Mouse (Mus musculus) megakaryocyte, embryonic 14.5 days (primary cell): ENCODE measurements around the gene Lbr. TPM values are rescaled to one million over a fixed set of nuclear protein-coding genes. Genes with fewer than 3 reads are reported as not detected.

ENCODE experiments used
- H3K27me3 ChIP-seq: replicated peaks from 2 replicates; pipeline ENCODE3; 2012; ENCODE audit warnings: inconsistent platforms
- H3K36me3 ChIP-seq: replicated peaks from 2 replicates; pipeline ENCODE3; 2012; ENCODE audit warnings: low read length, inconsistent platforms, mixed read lengths
- H3K4me1 ChIP-seq: 2 replicates; pipeline ENCODE4 v1.6.1; 2012; ENCODE audit warnings: inconsistent platforms
- H3K4me3 ChIP-seq: replicated peaks from 2 replicates; pipeline ENCODE3; 2012; ENCODE audit warnings: moderate library complexity, mild to moderate bottlenecking, inconsistent platforms
- H3K9me3 ChIP-seq: 2 replicates; pipeline ENCODE4 v1.6.1; 2012; ENCODE audit warnings: inconsistent platforms
- FLI1 ChIP-seq: IDR thresholded peaks from 2 replicates; pipeline ENCODE4 v1.6.1; 2012; ENCODE audit warnings: low read length, inconsistent platforms, mixed read lengths
- GATA1 ChIP-seq: IDR thresholded peaks from 3 replicates; pipeline ENCODE4 v1.6.1; 2012; ENCODE audit warnings: mixed read lengths, low read length, inconsistent platforms, borderline replicate concordance
- polyA plus RNA-seq: library from polyadenylated mRNA; stranded (reverse); fragments of >175 nt; gene quantifications from 2 replicates; pipeline ENCODE4 v1.2.3, GENCODE M21; 2012; ENCODE audit warnings: low replicate concordance; ENCODE audit not compliant: insufficient read depth

The Lbr gene
- polyA plus RNA-seq, 1 experiment, result 24.2 TPM

- TF ChIP-seq GATA1 (no peak), FLI1 (no peak)
- H3K4me1 ChIP-seq, result peaks cover 23% of the 10 kb centered on the region
These were observed 10.4 kb upstream of the Lbr start for GRCm38 (mm10) chr1:181853081-181853736.

GRCm38 (mm10) chr1:181852466-181852865, 9.6 kb upstream of the Lbr start:
- H3K4me3 ChIP-seq, result peak overlapping the region; percentile 92
- TF ChIP-seq FLI1 (no peak), GATA1 (no peak)
- H3K4me1 ChIP-seq, result peaks cover 23% of the 10 kb centered on the region
- H3K9me3 ChIP-seq, result no peaks in the 10 kb centered on the region
- no peaks in the 10 kb centered on the region for H3K36me3 ChIP-seq
- no peaks in the 10 kb centered on the region for H3K27me3 ChIP-seq

More at GRCm38 (mm10) chr1:181853081-181853736, 10.4 kb upstream of the Lbr start:
- Histone ChIP-seq H3K27me3 (no peaks in the 10 kb centered on the region), H3K9me3 (no peaks in the 10 kb centered on the region), H3K36me3 (no peaks in the 10 kb centered on the region), H3K4me3 (peak overlapping the region; percentile 92)

GRCm38 (mm10) chr1:181851521-181852310, 8.9 kb upstream of the Lbr start:
- H3K36me3 ChIP-seq, result no peaks in the 10 kb centered on the region
- peak overlapping the region; percentile 24 for H3K4me3 ChIP-seq
- TF ChIP-seq GATA1 (no peak), FLI1 (no peak)
- no peaks in the 10 kb centered on the region for H3K27me3 ChIP-seq
- peaks cover 23% of the 10 kb centered on the region for H3K4me1 ChIP-seq
- no peaks in the 10 kb centered on the region for H3K9me3 ChIP-seq

GRCm38 (mm10) chr1:181850441-181850840, 7.6 kb upstream of the Lbr start:
- Histone ChIP-seq H3K9me3 (no peaks in the 10 kb centered on the region), H3K36me3 (no peaks in the 10 kb centered on the region), H3K4me3 (no peak overlapping the region), H3K27me3 (no peaks in the 10 kb centered on the region), H3K4me1 (peaks cover 29% of the 10 kb centered on the region)
- no peak for TF ChIP-seq FLI1
- no peak for TF ChIP-seq GATA1

GRCm38 (mm10) chr1:181848210-181848609, 5.4 kb upstream of the Lbr start:
- TF ChIP-seq GATA1 (no peak), FLI1 (no peak)
- H3K36me3 ChIP-seq, result no peaks in the 10 kb centered on the region
- no peak overlapping the region for H3K4me3 ChIP-seq
- peaks cover 37% of the 10 kb centered on the region for H3K4me1 ChIP-seq
- H3K27me3 ChIP-seq, result peaks cover 2% of the 10 kb centered on the region
- no peaks in the 10 kb centered on the region for H3K9me3 ChIP-seq

- TF ChIP-seq GATA1 (no peak), FLI1 (no peak)
- peaks cover 35% of the 10 kb centered on the region for H3K4me1 ChIP-seq
- peaks cover 2% of the 10 kb centered on the region for H3K27me3 ChIP-seq
- no peak overlapping the region for H3K4me3 ChIP-seq
- H3K36me3 ChIP-seq, result no peaks in the 10 kb centered on the region
- H3K9me3 ChIP-seq, result no peaks in the 10 kb centered on the region
These were observed 4.5 kb upstream of the Lbr start for GRCm38 (mm10) chr1:181847396-181847795.

GRCm38 (mm10) chr1:181845767-181846166, 2.9 kb upstream of the Lbr start:
- TF ChIP-seq FLI1, result no peak
- TF ChIP-seq GATA1, result no peak
- peak overlapping the region; percentile 75 for H3K4me3 ChIP-seq
- H3K36me3 ChIP-seq, result no peaks in the 10 kb centered on the region
- peaks cover 2% of the 10 kb centered on the region for H3K27me3 ChIP-seq
- H3K4me1 ChIP-seq, result peaks cover 37% of the 10 kb centered on the region
- no peaks in the 10 kb centered on the region for H3K9me3 ChIP-seq

GRCm38 (mm10) chr1:181844874-181845547, 2.2 kb upstream of the Lbr start:
- no peaks in the 10 kb centered on the region for H3K36me3 ChIP-seq
- H3K4me1 ChIP-seq, result peaks cover 45% of the 10 kb centered on the region
- H3K4me3 ChIP-seq, result no peak overlapping the region
- no peaks in the 10 kb centered on the region for H3K9me3 ChIP-seq
- TF ChIP-seq GATA1 (no peak), FLI1 (no peak)
- H3K27me3 ChIP-seq, result peaks cover 2% of the 10 kb centered on the region

GRCm38 (mm10) chr1:181841864-181842672, 778 bp downstream of the Lbr start:
- Histone ChIP-seq H3K4me1 (peaks cover 71% of the 10 kb centered on the region), H3K27me3 (peaks cover 2% of the 10 kb centered on the region), H3K9me3 (no peaks in the 10 kb centered on the region), H3K4me3 (peak overlapping the region; percentile 97), H3K36me3 (peaks cover 19% of the 10 kb centered on the region)
- no peak; the same call in 1 of the 2 replicates for TF ChIP-seq FLI1
- TF ChIP-seq GATA1, result no peak
